Mouse (Mus musculus): ENCODE data around the gene Lsamp. TPM values are rescaled to one million over a fixed set of nuclear protein-coding genes. Genes with fewer than 3 reads are reported as not detected.

The Lsamp gene
- polyA plus RNA-seq, 1 experiment = not detected

DNA sequence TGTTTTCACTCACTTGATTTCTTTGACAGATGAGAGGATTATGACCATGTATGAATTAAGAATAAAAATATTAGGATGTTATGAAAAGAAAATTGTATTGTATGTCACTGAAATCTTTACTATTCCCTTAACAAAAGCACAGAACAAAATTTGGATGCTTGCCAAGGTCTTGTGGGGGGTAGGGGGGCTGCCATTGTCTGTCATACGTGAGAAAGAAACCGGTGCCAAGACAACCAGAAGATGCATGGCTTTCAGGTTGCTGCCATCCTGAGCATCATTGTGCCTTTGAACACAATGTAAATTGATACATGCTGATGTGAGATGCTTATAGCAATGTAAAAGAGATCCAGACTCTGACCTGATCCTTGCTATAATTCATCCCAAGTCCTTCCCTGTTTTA, 75.4 kb downstream of the Lsamp start:
- TF ChIP-seq MYOD1 (IDR thresholded peaks at IDR 0.05; ENCODE audit: control insufficient read depth in 1 of 3, insufficient read length in 2 of 3, low read depth in 2 of 3) (no peak), POLR2AphosphoS2 (IDR thresholded peaks at IDR 0.05; ENCODE audit: insufficient read length, low read depth) (no peak), USF1 (IDR thresholded peaks at IDR 0.05; ENCODE audit: low read depth) (no peak), MAX (IDR thresholded peaks at IDR 0.05; ENCODE audit: low read depth) (no peak), TCF12 (IDR thresholded peaks at IDR 0.05; ENCODE audit: insufficient read depth, poor library complexity, severe bottlenecking) (no peak), REST (IDR thresholded peaks at IDR 0.05; ENCODE audit: insufficient read depth, insufficient read length) (no peak), TCF3 (IDR thresholded peaks at IDR 0.05; ENCODE audit: insufficient read length, low read depth) (no peak), E2F4 (IDR thresholded peaks at IDR 0.05; ENCODE audit: insufficient read depth) (no peak), CEBPB (IDR thresholded peaks at IDR 0.05; ENCODE audit: insufficient read depth, poor library complexity, severe bottlenecking) (no peak), POLR2A (IDR thresholded peaks at IDR 0.05; ENCODE audit: insufficient read length, low read depth) (no peak), SRF (IDR thresholded peaks at IDR 0.05; ENCODE audit: control insufficient read depth, insufficient read length, low read depth) (no peak), MYOG (IDR thresholded peaks at IDR 0.05; ENCODE audit: control insufficient read depth in 1 of 3, insufficient read depth in 1 of 3, insufficient read length in 2 of 3, low read depth in 2 of 3) (no peak)
- Histone ChIP-seq H3K4me2 (ENCODE audit: low read depth) (no peak overlapping the region), H3K27me3 (ENCODE audit: control insufficient read depth, insufficient read depth, insufficient read length) (no peaks in the 10 kb centered on the region), H3K36me3 (ENCODE audit: control insufficient read depth, insufficient read depth) (no peaks in the 10 kb centered on the region), H3ac (ENCODE audit: control insufficient read depth, insufficient read length) (no peak overlapping the region), H3K79me2 (ENCODE audit: control insufficient read depth, insufficient read depth) (no peaks in the 10 kb centered on the region), H3K4me3 (no peak overlapping the region)

GRCm38 (mm10) chr16:40059968-40060367, 75.8 kb downstream of the Lsamp start:
- H3K4me2 ChIP-seq (ENCODE audit: low read depth) = no peak overlapping the region
- H3K79me2 ChIP-seq (ENCODE audit: control insufficient read depth, insufficient read depth) = no peaks in the 10 kb centered on the region
- TF ChIP-seq POLR2A (IDR thresholded peaks at IDR 0.05; ENCODE audit: insufficient read length, low read depth) (no peak), TCF3 (IDR thresholded peaks at IDR 0.05; ENCODE audit: insufficient read length, low read depth) (no peak), MYOD1 (IDR thresholded peaks at IDR 0.05; ENCODE audit: control insufficient read depth in 1 of 3, insufficient read length in 2 of 3, low read depth in 2 of 3) (no peak)
- H3K4me3 ChIP-seq = no peak overlapping the region
- H3K36me3 ChIP-seq (ENCODE audit: control insufficient read depth, insufficient read depth) = no peaks in the 10 kb centered on the region
- no peak overlapping the region for H3ac ChIP-seq (ENCODE audit: control insufficient read depth, insufficient read length)
- no peaks in the 10 kb centered on the region for H3K27me3 ChIP-seq (ENCODE audit: control insufficient read depth, insufficient read depth, insufficient read length)

- Histone ChIP-seq H3K36me3 (ENCODE audit: control insufficient read depth, insufficient read depth) (no peaks in the 10 kb centered on the region), H3ac (ENCODE audit: control insufficient read depth, insufficient read length) (no peak overlapping the region), H3K79me2 (ENCODE audit: control insufficient read depth, insufficient read depth) (no peaks in the 10 kb centered on the region), H3K27me3 (ENCODE audit: control insufficient read depth, insufficient read depth, insufficient read length) (no peaks in the 10 kb centered on the region), H3K4me3 (no peak overlapping the region), H3K4me2 (ENCODE audit: low read depth) (no peak overlapping the region)
- TF ChIP-seq REST (IDR thresholded peaks at IDR 0.05; ENCODE audit: insufficient read depth, insufficient read length) (no peak), MYOD1 (IDR thresholded peaks at IDR 0.05; ENCODE audit: control insufficient read depth in 1 of 3, insufficient read length in 2 of 3, low read depth in 2 of 3) (no peak), TCF3 (IDR thresholded peaks at IDR 0.05; ENCODE audit: insufficient read length, low read depth) (no peak), MAX (IDR thresholded peaks at IDR 0.05; ENCODE audit: low read depth) (no peak)
Measured at GRCm38 (mm10) chr16:40060491-40060890, 76.3 kb downstream of the Lsamp start.

DNA sequence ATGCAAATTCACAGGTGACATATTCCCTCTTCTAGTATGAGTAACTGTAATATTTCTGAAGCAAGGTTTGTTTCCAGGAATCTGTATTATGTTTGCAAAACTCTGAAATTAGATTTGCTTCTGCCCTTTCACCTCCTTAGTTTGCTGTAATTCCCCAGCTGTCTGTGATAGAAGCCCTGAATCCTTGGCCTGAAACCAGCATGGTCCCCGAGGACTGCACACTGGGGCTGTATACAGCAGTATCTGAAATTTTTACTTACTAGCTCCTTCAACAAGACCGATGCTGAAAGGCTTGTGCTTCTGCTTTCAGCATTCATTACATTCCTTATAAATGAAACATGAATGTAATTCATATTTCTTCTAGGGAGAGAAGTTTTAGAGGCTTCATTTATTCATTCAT, 91.4 kb downstream of the Lsamp start:
- no peaks in the 10 kb centered on the region for H3K36me3 ChIP-seq (ENCODE audit: control insufficient read depth, insufficient read depth)
- H3K27me3 ChIP-seq (ENCODE audit: control insufficient read depth, insufficient read depth, insufficient read length) = no peaks in the 10 kb centered on the region
- TF ChIP-seq MYOG (IDR thresholded peaks at IDR 0.05; ENCODE audit: control insufficient read depth in 1 of 3, insufficient read depth in 1 of 3, insufficient read length in 2 of 3, low read depth in 2 of 3) = no peak
- TF ChIP-seq REST (IDR thresholded peaks at IDR 0.05; ENCODE audit: insufficient read depth, insufficient read length) = no peak
- no peak for TF ChIP-seq TCF3 (IDR thresholded peaks at IDR 0.05; ENCODE audit: insufficient read length, low read depth)
- TF ChIP-seq USF1 (IDR thresholded peaks at IDR 0.05; ENCODE audit: low read depth) = no peak
- TF ChIP-seq POLR2AphosphoS2 (IDR thresholded peaks at IDR 0.05; ENCODE audit: insufficient read length, low read depth) = no peak
- TF ChIP-seq TCF12 (IDR thresholded peaks at IDR 0.05; ENCODE audit: insufficient read depth, poor library complexity, severe bottlenecking) = no peak
- TF ChIP-seq E2F4 (IDR thresholded peaks at IDR 0.05; ENCODE audit: insufficient read depth) = no peak
- no peak for TF ChIP-seq POLR2A (IDR thresholded peaks at IDR 0.05; ENCODE audit: insufficient read length, low read depth)
- no peak for TF ChIP-seq SRF (IDR thresholded peaks at IDR 0.05; ENCODE audit: control insufficient read depth, insufficient read length, low read depth)
- no peak for TF ChIP-seq CEBPB (IDR thresholded peaks at IDR 0.05; ENCODE audit: insufficient read depth, poor library complexity, severe bottlenecking)
- no peak overlapping the region for H3K4me3 ChIP-seq
- no peaks in the 10 kb centered on the region for H3K79me2 ChIP-seq (ENCODE audit: control insufficient read depth, insufficient read depth)
- H3ac ChIP-seq (ENCODE audit: control insufficient read depth, insufficient read length) = no peak overlapping the region
- no peak overlapping the region for H3K4me2 ChIP-seq (ENCODE audit: low read depth)

DNA sequence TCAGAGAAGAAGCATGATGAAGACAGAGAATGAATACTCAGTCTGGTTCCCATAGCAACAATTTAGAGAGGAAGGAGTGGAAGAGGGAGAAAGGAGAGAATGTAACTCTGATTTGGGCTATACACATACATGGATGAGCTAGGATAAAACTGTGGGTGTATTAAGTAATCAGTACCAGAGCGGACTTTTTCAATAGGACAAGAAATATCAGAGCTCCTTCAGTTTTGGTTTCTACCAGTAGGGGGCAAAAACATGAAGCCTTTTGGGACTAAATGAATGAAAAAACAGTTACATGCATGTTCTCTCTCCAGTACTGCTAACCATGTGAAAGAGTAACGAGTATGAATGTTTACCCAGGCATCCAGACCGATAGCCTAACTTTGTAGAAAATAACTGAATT, 96.1 kb downstream of the Lsamp start:
- Histone ChIP-seq H3K36me3 (ENCODE audit: control insufficient read depth, insufficient read depth) (no peaks in the 10 kb centered on the region), H3K4me2 (ENCODE audit: low read depth) (no peak overlapping the region), H3K27me3 (ENCODE audit: control insufficient read depth, insufficient read depth, insufficient read length) (no peaks in the 10 kb centered on the region)

More for the DNA sequence above, 96.1 kb downstream of the Lsamp start:
- no peak overlapping the region for H3K4me3 ChIP-seq
- H3K79me2 ChIP-seq (ENCODE audit: control insufficient read depth, insufficient read depth) = no peaks in the 10 kb centered on the region
- TF ChIP-seq MAX (IDR thresholded peaks at IDR 0.05; ENCODE audit: low read depth) (no peak), MYOD1 (IDR thresholded peaks at IDR 0.05; ENCODE audit: control insufficient read depth in 1 of 3, insufficient read length in 2 of 3, low read depth in 2 of 3) (no peak), REST (IDR thresholded peaks at IDR 0.05; ENCODE audit: insufficient read depth, insufficient read length) (no peak), SRF (IDR thresholded peaks at IDR 0.05; ENCODE audit: control insufficient read depth, insufficient read length, low read depth) (no peak), E2F4 (IDR thresholded peaks at IDR 0.05; ENCODE audit: insufficient read depth) (no peak), MYOG (IDR thresholded peaks at IDR 0.05; ENCODE audit: control insufficient read depth in 1 of 3, insufficient read depth in 1 of 3, insufficient read length in 2 of 3, low read depth in 2 of 3) (no peak), TCF12 (IDR thresholded peaks at IDR 0.05; ENCODE audit: insufficient read depth, poor library complexity, severe bottlenecking) (no peak), POLR2A (IDR thresholded peaks at IDR 0.05; ENCODE audit: insufficient read length, low read depth) (no peak), POLR2AphosphoS2 (IDR thresholded peaks at IDR 0.05; ENCODE audit: insufficient read length, low read depth) (no peak), USF1 (IDR thresholded peaks at IDR 0.05; ENCODE audit: low read depth) (no peak), TCF3 (IDR thresholded peaks at IDR 0.05; ENCODE audit: insufficient read length, low read depth) (no peak)
- no peak overlapping the region for H3ac ChIP-seq (ENCODE audit: control insufficient read depth, insufficient read length)
